Mouse (Mus musculus) limb, embryonic 13.5 days (tissue): ENCODE results near the gene Large1. TPM values are rescaled to one million over a fixed set of nuclear protein-coding genes. Genes with fewer than 3 reads are reported as not detected.
"Not testable (repeated sequence)": the region's sequence is repeated elsewhere in the genome, so short reads cannot be mapped to it uniquely, and the experiment has no call there.

Experiments used
- ATAC-seq: fragments of 200-750 bp; cut with Nextera tagmentation; 2 replicates; pipeline ENCODE4 v1.8.0; 2017; ENCODE audit warnings: low read depth, moderate number of reproducible peaks, moderate TSS enrichment; ENCODE audit not compliant: low FRiP score
- H3K27ac ChIP-seq: fragments of 300-500 bp; sonication (generic); 2 replicates; pipeline ENCODE4 v1.5.1; 2015; ENCODE audit warnings: inconsistent platforms, mild to moderate bottlenecking, moderate library complexity
- H3K27me3 ChIP-seq: fragments of 300-500 bp; sonication (generic); 2 replicates; pipeline ENCODE4 v1.6.1; 2015; ENCODE audit warnings: mild to moderate bottlenecking, inconsistent platforms
- H3K36me3 ChIP-seq: fragments of 300-500 bp; sonication (generic); 2 replicates; pipeline ENCODE4 v1.6.1; 2015; ENCODE audit warnings: inconsistent platforms, mild to moderate bottlenecking, moderate library complexity
- H3K4me1 ChIP-seq: fragments of 300-500 bp; sonication (generic); 2 replicates; pipeline ENCODE4 v1.6.1; 2015; ENCODE audit warnings: inconsistent platforms
- H3K4me2 ChIP-seq: fragments of 300-500 bp; sonication (generic); replicated peaks from 2 replicates; pipeline ENCODE4 v1.6.1; 2015; ENCODE audit warnings: inconsistent platforms, mild to moderate bottlenecking, moderate library complexity
- H3K4me3 ChIP-seq: fragments of 300-500 bp; sonication (generic); 2 replicates; pipeline ENCODE4 v1.5.1; 2015; ENCODE audit warnings: moderate library complexity, mild to moderate bottlenecking, inconsistent platforms
- H3K9ac ChIP-seq: fragments of 300-500 bp; sonication (generic); 2 replicates; pipeline ENCODE4 v1.6.1; 2015; ENCODE audit warnings: mild to moderate bottlenecking, inconsistent platforms
- H3K9me3 ChIP-seq: fragments of 300-500 bp; sonication (generic); 2 replicates; pipeline ENCODE4 v1.6.1; 2016; ENCODE audit warnings: inconsistent platforms
- WGBS: fragments of 180-500 bp; shearing (Covaris S2); methylation state at CpG from one replicate; pipeline ENCODE4 v1.1.7; 2015; 5-methylcytosine and 5-hydroxymethylcytosine counted together
- polyA plus RNA-seq: library from polyadenylated mRNA; unstranded; fragments of >200 nt; fragmentation: Nextera tagmentation; extraction: Ambion mirVana; gene quantifications from 2 replicates; pipeline ENCODE4 v1.2.1, GENCODE M21; 2015

The Large1 gene
- polyA plus RNA-seq, 1 experiment from 2014 or later: 10.5 TPM

GRCm38 (mm10) chr8:73052414-73052813, 300.9 kb downstream of the Large1 start:
- no peaks in the 10 kb centered on the region for H3K27me3 ChIP-seq
- ATAC-seq: no peak
- H3K4me3 ChIP-seq: no peak overlapping the region
- no peak overlapping the region for H3K27ac ChIP-seq
- H3K4me1 ChIP-seq: no peaks in the 10 kb centered on the region
- no peaks in the 10 kb centered on the region for H3K9me3 ChIP-seq
- no peak overlapping the region for H3K9ac ChIP-seq
- 13% methylated on average over 1 of the region's 1 CpGs for WGBS
- no peak overlapping the region for H3K4me2 ChIP-seq
- no peaks in the 10 kb centered on the region for H3K36me3 ChIP-seq

GRCm38 (mm10) chr8:73048136-73048535, 305.2 kb downstream of the Large1 start:
- WGBS: 88% methylated on average over 3 of the region's 3 CpGs
- ATAC-seq: no peak
- Histone ChIP-seq H3K4me2 (no peak overlapping the region), H3K36me3 (no peaks in the 10 kb centered on the region), H3K9me3 (no peaks in the 10 kb centered on the region), H3K4me1 (no peaks in the 10 kb centered on the region), H3K27me3 (no peaks in the 10 kb centered on the region), H3K4me3 (no peak overlapping the region), H3K9ac (no peak overlapping the region), H3K27ac (no peak overlapping the region)

- Histone ChIP-seq H3K27me3 (no peaks in the 10 kb centered on the region), H3K4me1 (no peaks in the 10 kb centered on the region), H3K27ac (no peak overlapping the region), H3K9me3 (no peaks in the 10 kb centered on the region), H3K36me3 (no peaks in the 10 kb centered on the region), H3K4me3 (no peak overlapping the region), H3K9ac (no peak overlapping the region), H3K4me2 (no peak overlapping the region)
- no peak for ATAC-seq
These were observed 323.6 kb downstream of the Large1 start for GRCm38 (mm10) chr8:73029787-73030186.

- no peaks in the 10 kb centered on the region for H3K36me3 ChIP-seq
- no peak overlapping the region for H3K4me2 ChIP-seq
- H3K27ac ChIP-seq: no peak overlapping the region
- no peaks in the 10 kb centered on the region for H3K27me3 ChIP-seq
- no peaks in the 10 kb centered on the region for H3K4me1 ChIP-seq
- H3K9ac ChIP-seq: no peak overlapping the region
- WGBS: 74% methylated on average over 1 of the region's 1 CpGs
- H3K4me3 ChIP-seq: no peak overlapping the region
- no peak for ATAC-seq
- H3K9me3 ChIP-seq: no peaks in the 10 kb centered on the region
These were observed 335.1 kb downstream of the Large1 start for GRCm38 (mm10) chr8:73018241-73018640.

- H3K4me2 ChIP-seq: no peak overlapping the region
- WGBS: 87% methylated on average over 1 of the region's 1 CpGs
- no peaks in the 10 kb centered on the region for H3K36me3 ChIP-seq
- H3K9me3 ChIP-seq: no peaks in the 10 kb centered on the region
- no peak overlapping the region for H3K9ac ChIP-seq
- ATAC-seq: no peak
- H3K4me3 ChIP-seq: no peak overlapping the region
- no peak overlapping the region for H3K27ac ChIP-seq
- H3K4me1 ChIP-seq: no peaks in the 10 kb centered on the region
- no peaks in the 10 kb centered on the region for H3K27me3 ChIP-seq
These were observed 335.7 kb downstream of the Large1 start for GRCm38 (mm10) chr8:73017601-73018000.

- H3K4me2 ChIP-seq: no peak overlapping the region
- no peaks in the 10 kb centered on the region for H3K9me3 ChIP-seq
- no peak overlapping the region for H3K9ac ChIP-seq
- no peak overlapping the region for H3K27ac ChIP-seq
- WGBS: 92% methylated on average over 2 of the region's 2 CpGs
- no peak for ATAC-seq
- no peaks in the 10 kb centered on the region for H3K36me3 ChIP-seq
- H3K27me3 ChIP-seq: no peaks in the 10 kb centered on the region
- no peak overlapping the region for H3K4me3 ChIP-seq
- H3K4me1 ChIP-seq: no peaks in the 10 kb centered on the region
These were observed 337.0 kb downstream of the Large1 start for GRCm38 (mm10) chr8:73016303-73016702.

GRCm38 (mm10) chr8:73007489-73007888, 345.9 kb downstream of the Large1 start:
- no peaks in the 10 kb centered on the region for H3K36me3 ChIP-seq
- H3K4me2 ChIP-seq: no peak overlapping the region
- no peak; the same call in 1 of the 2 replicates for ATAC-seq
- no peak overlapping the region for H3K9ac ChIP-seq
- WGBS: 57% methylated on average over 2 of the region's 2 CpGs
- H3K9me3 ChIP-seq: no peaks in the 10 kb centered on the region
- H3K4me1 ChIP-seq: no peaks in the 10 kb centered on the region
- H3K4me3 ChIP-seq: no peak overlapping the region
- no peak overlapping the region for H3K27ac ChIP-seq
- no peaks in the 10 kb centered on the region for H3K27me3 ChIP-seq

GRCm38 (mm10) chr8:73003858-73004257, 349.5 kb downstream of the Large1 start:
- Histone ChIP-seq H3K27ac (no peak overlapping the region), H3K4me1 (no peaks in the 10 kb centered on the region), H3K4me2 (no peak overlapping the region), H3K9me3 (no peaks in the 10 kb centered on the region), H3K4me3 (no peak overlapping the region), H3K36me3 (no peaks in the 10 kb centered on the region), H3K27me3 (no peaks in the 10 kb centered on the region), H3K9ac (no peak overlapping the region)
- no peak for ATAC-seq
- 44% methylated on average over 2 of the region's 2 CpGs for WGBS

- Histone ChIP-seq H3K27ac (no peak overlapping the region), H3K27me3 (no peaks in the 10 kb centered on the region), H3K4me3 (no peak overlapping the region), H3K4me2 (no peak overlapping the region), H3K9me3 (no peaks in the 10 kb centered on the region), H3K4me1 (no peaks in the 10 kb centered on the region), H3K36me3 (no peaks in the 10 kb centered on the region), H3K9ac (no peak overlapping the region)
- no peak for ATAC-seq
- 97% methylated on average over 1 of the region's 1 CpGs for WGBS
These were observed 359.5 kb downstream of the Large1 start for GRCm38 (mm10) chr8:72993831-72994230.

GRCm38 (mm10) chr8:72990425-72990824, 362.9 kb downstream of the Large1 start:
- no peak for ATAC-seq
- 88% methylated on average over 2 of the region's 2 CpGs for WGBS

GRCm38 (mm10) chr8:72982832-72983231, 370.5 kb downstream of the Large1 start:
- Histone ChIP-seq H3K4me2 (no peak overlapping the region), H3K27ac (no peak overlapping the region), H3K9ac (no peak overlapping the region), H3K4me1 (no peaks in the 10 kb centered on the region), H3K9me3 (no peaks in the 10 kb centered on the region), H3K36me3 (no peaks in the 10 kb centered on the region), H3K4me3 (no peak overlapping the region), H3K27me3 (no peaks in the 10 kb centered on the region)
- WGBS: 88% methylated on average over 1 of the region's 1 CpGs
- ATAC-seq: no peak

More at GRCm38 (mm10) chr8:72990425-72990824, 362.9 kb downstream of the Large1 start:
- Histone ChIP-seq H3K36me3 (no peaks in the 10 kb centered on the region), H3K4me2 (no peak overlapping the region), H3K27me3 (no peaks in the 10 kb centered on the region), H3K9ac (no peak overlapping the region), H3K27ac (no peak overlapping the region), H3K9me3 (no peaks in the 10 kb centered on the region), H3K4me1 (no peaks in the 10 kb centered on the region), H3K4me3 (no peak overlapping the region)

GRCm38 (mm10) chr8:72955074-72955473, 398.3 kb downstream of the Large1 start:
- Histone ChIP-seq H3K9me3 (no peaks in the 10 kb centered on the region), H3K4me1 (no peaks in the 10 kb centered on the region), H3K36me3 (no peaks in the 10 kb centered on the region), H3K4me2 (no peak overlapping the region), H3K27me3 (no peaks in the 10 kb centered on the region), H3K9ac (no peak overlapping the region), H3K4me3 (no peak overlapping the region), H3K27ac (no peak overlapping the region)
- ATAC-seq: no peak
- 72% methylated on average over 3 of the region's 3 CpGs for WGBS

- not testable (repeated sequence) for H3K27ac ChIP-seq, ATAC-seq, H3K36me3 ChIP-seq, H3K27me3 ChIP-seq, H3K9ac ChIP-seq, H3K4me2 ChIP-seq, H3K4me3 ChIP-seq, H3K4me1 ChIP-seq, H3K9me3 ChIP-seq
- WGBS: 70% methylated on average over 8 of the region's 8 CpGs
These were observed 411.9 kb downstream of the Large1 start for GRCm38 (mm10) chr8:72941393-72941792.
